8 mouse cellular contexts compared by ENCODE assay signal in genomic region chr1:131279456-131279776, GRCm38 (mm10). TPM values are rescaled to one million over a fixed set of nuclear protein-coding genes. Genes with fewer than 3 reads are reported as not detected.
A peak's percentile ranks its signal among the peaks of the same experiment; 100 is the strongest.
DNase-seq lines count a peak whose midpoint lies in the region; ATAC-seq and TF ChIP-seq lines count a peak whose summit lies in the region.

Gene Ikbke, minus strand, starts transcription at chr1:131279606.

- no peak for ATAC-seq in neural tube, embryonic 11.5 days (ENCODE audit: insufficient read depth, low FRiP score, low TSS enrichment)
- ATAC-seq in limb, embryonic 11.5 days (ENCODE audit: insufficient number of reproducible peaks, low FRiP score, low TSS enrichment, low read depth): no peak
- no peak; the same call in 1 of the 2 replicates for ATAC-seq in stomach, postnatal 0 days (ENCODE audit: low FRiP score, low TSS enrichment)
- no peak for ATAC-seq in forebrain, embryonic 11.5 days (replicated peaks; ENCODE audit: low FRiP score)

- H3K4me2 ChIP-seq in neural tube, embryonic 11.5 days (ENCODE audit: low read depth): 0 out of 2 replicates have a peak within 1 kb of the TSS, but pooled peaks have one; percentile 3
- peak within 1 kb of the TSS; percentile 26 for H3K4me2 ChIP-seq in limb, embryonic 11.5 days (ENCODE audit: low read depth, severe bottlenecking)
- H3K4me2 ChIP-seq in stomach, postnatal 0 days (replicated peaks; ENCODE audit: low read depth): peak within 1 kb of the TSS; percentile 64
- no peak within 1 kb of the TSS for H3K4me2 ChIP-seq in forebrain, embryonic 11.5 days (ENCODE audit: low read depth, low read length, severe bottlenecking)

- no peak within 1 kb of the TSS for H3K27ac ChIP-seq in neural tube, embryonic 11.5 days (ENCODE audit: low read depth, low read length)
- no peak within 1 kb of the TSS for H3K27ac ChIP-seq in limb, embryonic 11.5 days (replicated peaks; ENCODE audit: low read depth, low read length)
- peak within 1 kb of the TSS; percentile 69 for H3K27ac ChIP-seq in stomach, postnatal 0 days (replicated peaks)
- H3K27ac ChIP-seq in forebrain, embryonic 11.5 days (ENCODE audit: low read depth, low read length): no peak within 1 kb of the TSS

- H3K36me3 ChIP-seq in neural tube, embryonic 11.5 days (ENCODE audit: control insufficient read depth, insufficient read depth, low read length): no peaks in the 10 kb centered on the region
- no peaks in the 10 kb centered on the region for H3K36me3 ChIP-seq in limb, embryonic 11.5 days (ENCODE audit: control insufficient read depth, insufficient read depth, low read length)
- no peaks in the 10 kb centered on the region for H3K36me3 ChIP-seq in stomach, postnatal 0 days (ENCODE audit: control insufficient read depth, insufficient read depth, low read length)
- H3K36me3 ChIP-seq in forebrain, embryonic 11.5 days (ENCODE audit: control insufficient read depth, insufficient read depth, low read length): no peaks in the 10 kb centered on the region

- no peaks in the 10 kb centered on the region for H3K9me3 ChIP-seq in neural tube, embryonic 11.5 days (ENCODE audit: control insufficient read depth, low read length)
- H3K9me3 ChIP-seq in limb, embryonic 11.5 days (ENCODE audit: control insufficient read depth, low read length): no peaks in the 10 kb centered on the region
- no peaks in the 10 kb centered on the region for H3K9me3 ChIP-seq in stomach, postnatal 0 days (ENCODE audit: control insufficient read depth, low read length)
- H3K9me3 ChIP-seq in forebrain, embryonic 11.5 days (ENCODE audit: control insufficient read depth, low read length): no peaks in the 10 kb centered on the region

- H3K4me1 ChIP-seq in neural tube, embryonic 11.5 days (ENCODE audit: control insufficient read depth, insufficient read depth, low read length): no peaks in the 10 kb centered on the region; the same call in 1 of the 2 replicates
- H3K4me1 ChIP-seq in limb, embryonic 11.5 days (ENCODE audit: control insufficient read depth, insufficient read depth, low read length): peaks cover 6% of the 10 kb centered on the region
- H3K4me1 ChIP-seq in stomach, postnatal 0 days (replicated peaks; ENCODE audit: control insufficient read depth, insufficient read depth): peaks cover 4% of the 10 kb centered on the region; the same call in 1 of the 2 replicates
- no peaks in the 10 kb centered on the region for H3K4me1 ChIP-seq in forebrain, embryonic 11.5 days (replicated peaks; ENCODE audit: control insufficient read depth, insufficient read depth, low read length)

- WGBS in neural tube, embryonic 11.5 days: 32% methylated on average over 4 of the region's 4 CpGs
- 46% methylated on average over 4 of the region's 4 CpGs for WGBS in limb, embryonic 11.5 days
- WGBS in stomach, postnatal 0 days: 15% methylated on average over 4 of the region's 4 CpGs
- WGBS in forebrain, embryonic 11.5 days: 35% methylated on average over 4 of the region's 4 CpGs

- no peak for TF ChIP-seq CTCF in stomach, postnatal 0 days (IDR thresholded peaks at IDR 0.05; ENCODE audit: low read depth)

- no peak for TF ChIP-seq EP300 in stomach, postnatal 0 days (optimal IDR thresholded peaks at IDR 0.05)

- no peaks in the 10 kb centered on the region for H3K27me3 ChIP-seq in neural tube, embryonic 11.5 days (ENCODE audit: control insufficient read depth, insufficient read depth, low read length)
- no peaks in the 10 kb centered on the region for H3K27me3 ChIP-seq in limb, embryonic 11.5 days (ENCODE audit: control insufficient read depth, insufficient read depth, low read length)
- no peaks in the 10 kb centered on the region for H3K27me3 ChIP-seq in stomach, postnatal 0 days (ENCODE audit: control insufficient read depth, insufficient read depth, low read length)
- no peaks in the 10 kb centered on the region for H3K27me3 ChIP-seq in forebrain, embryonic 11.5 days (ENCODE audit: control insufficient read depth, insufficient read depth, low read length)

- H3K4me3 ChIP-seq in neural tube, embryonic 11.5 days (ENCODE audit: low read depth, low read length): no peak within 1 kb of the TSS
- no peak within 1 kb of the TSS for H3K4me3 ChIP-seq in limb, embryonic 11.5 days (ENCODE audit: low read depth, low read length)
- peak within 1 kb of the TSS; percentile 48 for H3K4me3 ChIP-seq in stomach, postnatal 0 days (ENCODE audit: low read depth, low read length)
- no peak within 1 kb of the TSS for H3K4me3 ChIP-seq in forebrain, embryonic 11.5 days (ENCODE audit: low read depth, low read length)

- H3K9ac ChIP-seq in neural tube, embryonic 11.5 days (ENCODE audit: low read length): no peak within 1 kb of the TSS
- H3K9ac ChIP-seq in limb, embryonic 11.5 days (ENCODE audit: low read length): peak within 1 kb of the TSS; percentile 17
- peak within 1 kb of the TSS; percentile 62 for H3K9ac ChIP-seq in stomach, postnatal 0 days (ENCODE audit: low read length)
- H3K9ac ChIP-seq in forebrain, embryonic 11.5 days (ENCODE audit: low read length): no peak within 1 kb of the TSS

- DNase-seq in adrenal gland, adult 8-10 months: no peak
- DNase-seq in adrenal gland, postnatal 36 days: no peak
- no peak for DNase-seq in neural tube, embryonic 11.5 days (ENCODE audit: low spot score)
- no peak for DNase-seq in neural tube, embryonic 10.5 days (ENCODE audit: extremely low spot score, low spot score)
- DNase-seq in limb, embryonic 11.5 days (ENCODE audit: low spot score): no peak
- no peak for DNase-seq in stomach, postnatal 0 days (ENCODE audit: low spot score)
- no peak for DNase-seq in layer of hippocampus, adult 9-11 months
- DNase-seq in forebrain, embryonic 11.5 days (ENCODE audit: low spot score): no peak

RNA-seq across cellular contexts. Expression of gene Ikbke, which starts in this region (rescaled TPM):
- 10 to 100 TPM; 14.1 to 64.0 (median 26.2) TPM for total RNA-seq in adrenal gland, adult 8-10 months (2022)
- total RNA-seq in adrenal gland, postnatal 36 days (2021): 10 to 100 TPM in 1 of 2 experiments, 1 to 10 TPM in 1; 6.6 to 20.5 TPM
- 0.81 and 0.93 TPM in 2 replicates for polyA plus RNA-seq in neural tube, embryonic 11.5 days (2014; fragmentation: Nextera tagmentation; extraction: Ambion mirVana)
- polyA plus RNA-seq in limb, embryonic 11.5 days (2014; fragmentation: Nextera tagmentation; extraction: Ambion mirVana): 1.0 and 1.5 TPM in 2 replicates
- polyA plus RNA-seq in stomach, postnatal 0 days (2015; fragmentation: Nextera tagmentation; extraction: Ambion mirVana): 4.5 and 5.7 TPM in 2 replicates
- 0.55 and 0.83 TPM in 2 replicates for polyA plus RNA-seq in forebrain, embryonic 11.5 days (2014; fragmentation: Nextera tagmentation; extraction: Ambion mirVana)

Comparison
In these comparisons a context has a peak if more than half of its experiments do, and no peak if none do; other contexts are left out.
1. H3K9ac ChIP-seq: peak in limb, embryonic 11.5 days (single experiment) and stomach, postnatal 0 days (single experiment); none in neural tube, embryonic 11.5 days (single experiment) and forebrain, embryonic 11.5 days (single experiment).